Mouse (Mus musculus): ENCODE data around the gene Tnfaip2. TPM values are rescaled to one million over a fixed set of nuclear protein-coding genes. Genes with fewer than 3 reads are reported as not detected.
A peak's percentile ranks its signal among the peaks of the same experiment; 100 is the strongest.

Tnfaip2 gene
- total RNA-seq, 2 experiments from 2014 or later, result 22.7 to 46.6 TPM

- intact Hi-C loops (cut with DNase I; ENCODE audit: low total_unique reads), result no loop called here
- DNase-seq, result peak; percentile 56
These were observed 972 bp downstream of the Tnfaip2 start for GRCm38 (mm10) chr12:111443011-111443870.

- no peak for DNase-seq
- intact Hi-C loops (cut with DNase I; ENCODE audit: low total_unique reads), result no loop called here
These were observed 1.9 kb downstream of the Tnfaip2 start for GRCm38 (mm10) chr12:111443921-111444831.

- intact Hi-C loops (cut with DNase I; ENCODE audit: low total_unique reads), result no loop called here
- DNase-seq, result no peak
These were observed 3.1 kb downstream of the Tnfaip2 start for GRCm38 (mm10) chr12:111445161-111445889.

- DNase-seq, result no peak
- intact Hi-C loops (cut with DNase I; ENCODE audit: low total_unique reads), result no loop called here
These were observed 3.8 kb downstream of the Tnfaip2 start for GRCm38 (mm10) chr12:111445890-111446613.

- no peak for DNase-seq
- intact Hi-C loops (cut with DNase I; ENCODE audit: low total_unique reads), result no loop called here
These were observed 4.5 kb downstream of the Tnfaip2 start for GRCm38 (mm10) chr12:111446745-111447144.

- intact Hi-C loops (cut with DNase I; ENCODE audit: low total_unique reads), result no loop called here
- DNase-seq, result no peak
These were observed 5.1 kb downstream of the Tnfaip2 start for GRCm38 (mm10) chr12:111447350-111447749.

- intact Hi-C loops (cut with DNase I; ENCODE audit: low total_unique reads), result no loop called here
- DNase-seq, result no peak
These were observed 5.9 kb downstream of the Tnfaip2 start for GRCm38 (mm10) chr12:111447898-111448760.

- no peak for DNase-seq
These were observed 6.8 kb downstream of the Tnfaip2 start for GRCm38 (mm10) chr12:111448931-111449705.

GRCm38 (mm10) chr12:111450359-111450758, 8.1 kb downstream of the Tnfaip2 start:
- intact Hi-C loops (cut with DNase I; ENCODE audit: low total_unique reads), result no loop called here
- DNase-seq, result peak; percentile 63

More at GRCm38 (mm10) chr12:111448931-111449705, 6.8 kb downstream of the Tnfaip2 start:
- intact Hi-C loops (cut with DNase I; ENCODE audit: low total_unique reads), result no loop called here

- no peak for DNase-seq
- intact Hi-C loops (cut with DNase I; ENCODE audit: low total_unique reads), result no loop called here
These were observed 9.3 kb downstream of the Tnfaip2 start for GRCm38 (mm10) chr12:111451561-111451960.

- no peak for DNase-seq
- intact Hi-C loops (cut with DNase I; ENCODE audit: low total_unique reads), result no loop called here
These were observed 11.8 kb downstream of the Tnfaip2 start for GRCm38 (mm10) chr12:111454021-111454420.

- DNase-seq, result no peak
- intact Hi-C loops (cut with DNase I; ENCODE audit: low total_unique reads), result no loop called here
These were observed 12.4 kb downstream of the Tnfaip2 start for GRCm38 (mm10) chr12:111454543-111455280.

- DNase-seq, result no peak
- intact Hi-C loops (cut with DNase I; ENCODE audit: low total_unique reads), result no loop called here
These were observed 13.1 kb downstream of the Tnfaip2 start for GRCm38 (mm10) chr12:111455311-111455846.

- DNase-seq, result no peak
- intact Hi-C loops (cut with DNase I; ENCODE audit: low total_unique reads), result no loop called here
These were observed 13.6 kb downstream of the Tnfaip2 start for GRCm38 (mm10) chr12:111455860-111456259.

- no peak for DNase-seq
- intact Hi-C loops (cut with DNase I; ENCODE audit: low total_unique reads), result loop anchor here (2.0 kb wide), 1 partner anchor 29 kb away; no protein-coding TSS in a partner anchor
These were observed 15.5 kb downstream of the Tnfaip2 start for GRCm38 (mm10) chr12:111457742-111458141.

- intact Hi-C loops (cut with DNase I; ENCODE audit: low total_unique reads), result no loop called here
- no peak for DNase-seq
These were observed 21.3 kb downstream of the Tnfaip2 start for GRCm38 (mm10) chr12:111463570-111463969.

All from gastrocnemius, postnatal 14 days (tissue).